12 mouse cellular contexts compared by ENCODE assay signal in the genomic region with DNA sequence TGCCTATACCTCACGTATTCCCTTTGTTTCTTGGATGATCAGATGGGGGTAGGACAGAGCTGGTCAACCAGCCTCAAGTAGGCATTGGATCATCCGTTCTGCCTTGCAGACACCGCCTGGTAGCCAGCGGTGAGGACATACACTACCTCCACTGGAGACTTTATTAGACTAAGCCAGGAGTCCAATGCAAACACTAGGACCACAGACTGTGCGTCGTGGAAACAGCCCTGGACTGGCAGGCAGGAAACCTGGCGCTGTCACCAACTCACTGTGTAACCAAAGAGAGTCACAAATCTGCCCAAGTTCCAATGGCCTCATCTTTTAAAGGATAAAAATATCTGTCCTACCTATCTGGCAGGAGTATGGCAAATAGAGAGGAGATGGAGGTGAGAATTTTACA. TPM values are rescaled to one million over a fixed set of nuclear protein-coding genes. Genes with fewer than 3 reads are reported as not detected.
A peak's percentile ranks its signal among the peaks of the same experiment; 100 is the strongest.
DNase-seq lines count a peak whose midpoint lies in the region; TF ChIP-seq lines count a peak whose summit lies in the region.
"Had no signal": no experiment of that assay in that cellular context is flagged by ENCODE, and none has a peak within 500 bp of the region (broad histone marks: within the 10 kb centered on the region; RNA-seq: fewer than 3 reads in every experiment).

No protein-coding gene starts in this region.

- no peak overlapping the region for H3K4me3 ChIP-seq in heart, embryonic 10.5 days
- H3K4me3 ChIP-seq in heart, adult 2 months: no peak overlapping the region

- H3K9ac ChIP-seq in heart, adult 2 months (ENCODE audit: low read depth, low read length): no peak overlapping the region

- 84% methylated on average over 7 of the region's 7 CpGs for WGBS in heart, embryonic 10.5 days
- 94% methylated on average over 7 of the region's 7 CpGs for WGBS in heart, adult 2 months

- no peaks in the 10 kb centered on the region for H3K36me3 ChIP-seq in heart, embryonic 10.5 days
- no peaks in the 10 kb centered on the region for H3K36me3 ChIP-seq in heart, adult 2 months (ENCODE audit: control insufficient read depth, insufficient read depth, low read length)
- H3K36me3 ChIP-seq: G1E had no signal

- H3K27me3 ChIP-seq in heart, embryonic 10.5 days (ENCODE audit: insufficient read depth, poor library complexity, severe bottlenecking): peaks cover 82% of the 10 kb centered on the region
- no peaks in the 10 kb centered on the region for H3K27me3 ChIP-seq in heart, adult 2 months (ENCODE audit: control insufficient read depth, insufficient read depth, low read length)
- H3K27me3 ChIP-seq: Patski had no signal

- TF ChIP-seq POLR2A in heart, adult 2 months (IDR thresholded peaks at IDR 0.05; ENCODE audit: insufficient read depth, low read depth, low read length): no peak

- DNase-seq in heart, adult 11 months: peak; percentile 58
- no peak for DNase-seq in heart, postnatal 10 days
- DNase-seq in heart, embryonic 10.5 days (ENCODE audit: low spot score): peak; percentile 59
- no peak for DNase-seq in heart, adult 2 months
- DNase-seq: adrenal gland, adult 8-10 months; adrenal gland, postnatal 25 days; B cell, adult 2 months; cerebellum, adult 11 months; cerebellum, adult 11-12 months; cerebellum, adult 18-20 months had no signal

- TF ChIP-seq EP300 in heart, adult 2 months (IDR thresholded peaks at IDR 0.05; ENCODE audit: insufficient read depth, low read depth, low read length): no peak

- H3K4me1 ChIP-seq in heart, embryonic 10.5 days: peaks cover 15% of the 10 kb centered on the region
- no peaks in the 10 kb centered on the region for H3K4me1 ChIP-seq in heart, adult 2 months (ENCODE audit: control insufficient read depth, insufficient read depth, low read length)

- intact Hi-C loops in heart, postnatal 10 days (cut with DNase I): no loop called here
- intact Hi-C loops in heart, adult 2 months (cut with DNase I): no loop called here

- H3K27ac ChIP-seq in heart, embryonic 10.5 days: no peak overlapping the region
- H3K27ac ChIP-seq in heart, adult 2 months: no peak overlapping the region

- TF ChIP-seq CTCF in heart, adult 2 months (IDR thresholded peaks at IDR 0.05): no peak

- H3K9me3 ChIP-seq in heart, embryonic 10.5 days: no peaks in the 10 kb centered on the region
- H3K9me3 ChIP-seq: G1E had no signal

- H3K79me2 ChIP-seq in heart, adult 2 months (replicated peaks; ENCODE audit: control insufficient read depth, insufficient read depth, low read length): no peaks in the 10 kb centered on the region

RNA-seq across cellular contexts. Expression of gene Ube2t, which starts 34.1 kb away (rescaled TPM):
- 10 to 100 TPM in 1 of 2 experiments, 1 to 10 TPM in 1; 9.6 to 10.1 TPM for total RNA-seq in heart, postnatal 10 days (2021)
- polyA plus RNA-seq in heart, embryonic 10.5 days (2016; fragmentation: Nextera tagmentation; extraction: Ambion mirVana): 49.3 and 51.9 TPM in 2 replicates
- 1 to 10 TPM; 5.9 TPM for total RNA-seq in heart, adult 2 months (2021)
- polyA plus RNA-seq in heart, adult 2 months (2012; rRNA removed): 3.0 and 3.2 TPM in 2 replicates

RNA-seq across cellular contexts. Expression of gene Ppp1r12b, which starts 40.7 kb away (rescaled TPM):
- 100 to 1,000 TPM; 130 to 131 TPM for total RNA-seq in heart, postnatal 10 days (2021)
- 15.2 and 24.5 TPM in 2 replicates for polyA plus RNA-seq in heart, embryonic 10.5 days (2016; fragmentation: Nextera tagmentation; extraction: Ambion mirVana)
- 100 to 1,000 TPM; 150 to 161 TPM for total RNA-seq in heart, adult 2 months (2021)
- polyA plus RNA-seq in heart, adult 2 months (2012; rRNA removed): 55.4 and 84.2 TPM in 2 replicates

Comparison
In these comparisons a context has a peak if more than half of its experiments do, and no peak if none do; other contexts are left out.
1. DNase-seq: peak in heart, adult 11 months (single experiment) and heart, embryonic 10.5 days (single experiment); none in heart, postnatal 10 days (0 of 2) and heart, adult 2 months (0 of 2).